Mouse (Mus musculus) liver, embryonic 12.5 days (tissue): ENCODE measurements around the gene Wiz. TPM values are rescaled to one million over a fixed set of nuclear protein-coding genes. Genes with fewer than 3 reads are reported as not detected.

Experiments used
- ATAC-seq: fragments of 200-750 bp; cut with Nextera tagmentation; 2 replicates; pipeline ENCODE4 v1.8.0; 2017; ENCODE audit warnings: moderate number of reproducible peaks, mild to moderate bottlenecking, moderate library complexity
- H3K27ac ChIP-seq: fragments of 300-500 bp; sonication (generic); 2 replicates; pipeline ENCODE4 v1.5.1; 2016; ENCODE audit warnings: mild to moderate bottlenecking
- H3K27me3 ChIP-seq: fragments of 300-500 bp; sonication (generic); replicated peaks from 2 replicates; pipeline ENCODE4 v1.6.1; 2016; ENCODE audit warnings: mild to moderate bottlenecking, moderate library complexity
- H3K36me3 ChIP-seq: fragments of 300-500 bp; sonication (generic); 2 replicates; pipeline ENCODE4 v1.6.1; 2016; ENCODE audit warnings: mild to moderate bottlenecking, moderate library complexity
- H3K4me1 ChIP-seq: fragments of 300-500 bp; sonication (generic); 2 replicates; pipeline ENCODE4 v1.6.1; 2016
- H3K4me2 ChIP-seq: fragments of 300-500 bp; sonication (generic); 2 replicates; pipeline ENCODE4 v1.6.1; 2016; ENCODE audit warnings: mild to moderate bottlenecking, moderate library complexity
- H3K4me3 ChIP-seq: fragments of 300-500 bp; sonication (generic); 2 replicates; pipeline ENCODE4 v1.5.1; 2016; ENCODE audit warnings: mild to moderate bottlenecking, moderate library complexity
- H3K9ac ChIP-seq: fragments of 300-500 bp; sonication (generic); 2 replicates; pipeline ENCODE4 v1.6.1; 2016; ENCODE audit warnings: mild to moderate bottlenecking, moderate library complexity
- H3K9me3 ChIP-seq: fragments of 300-500 bp; sonication (generic); replicated peaks from 2 replicates; pipeline ENCODE4 v1.6.1; 2016; ENCODE audit warnings: mild to moderate bottlenecking, moderate library complexity
- WGBS: fragments of 180-500 bp; shearing (Covaris S2); methylation state at CpG from one replicate; pipeline ENCODE4 v1.1.7; 2016; ENCODE audit not compliant: insufficient replicate concordance; 5-methylcytosine and 5-hydroxymethylcytosine counted together
- polyA plus RNA-seq: library from polyadenylated mRNA; unstranded; fragments of >200 nt; fragmentation: Nextera tagmentation; extraction: Ambion mirVana; gene quantifications from 2 replicates; pipeline ENCODE4 v1.2.1, GENCODE M21; 2016

Gene Wiz
- 13.3 and 14.8 TPM in 2 replicates for polyA plus RNA-seq

DNA sequence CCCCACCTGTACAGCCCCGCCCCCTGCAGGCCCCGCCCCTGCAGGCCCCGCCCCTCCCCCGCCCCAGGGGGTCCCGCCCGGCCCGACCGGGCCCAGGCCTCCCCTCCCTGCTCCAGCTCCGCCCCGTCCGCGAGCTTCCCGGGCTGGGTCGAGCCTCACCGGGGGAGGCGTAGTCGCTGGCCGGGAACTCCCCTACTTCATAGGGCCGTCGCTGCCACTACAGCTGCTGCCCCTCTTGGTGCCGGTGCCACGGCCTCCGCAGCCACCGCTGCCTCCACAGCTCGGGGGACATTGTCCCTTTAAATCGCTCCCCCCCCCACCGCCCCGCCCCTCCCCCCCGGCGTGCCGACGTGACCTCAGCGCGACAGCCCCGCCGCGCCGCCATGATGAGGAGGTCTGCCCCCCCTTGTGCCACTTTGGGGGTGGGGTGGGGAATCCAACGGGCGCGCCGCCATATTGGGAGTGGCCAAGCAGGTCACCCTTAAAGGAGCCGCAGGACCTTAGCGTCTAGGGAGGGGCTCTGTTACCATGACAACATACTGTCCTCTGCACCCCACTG lies at the start of gene Wiz:
Gene Wiz, minus strand, starts transcription at position 339 of the 559 bp plus-strand sequence.
- Histone ChIP-seq H3K4me3 (peak within 1 kb of the TSS; percentile 78), H3K36me3 (peaks cover 10% of the 10 kb centered on the region; the same call in 1 of the 2 replicates), H3K4me1 (peaks cover 31% of the 10 kb centered on the region), H3K9ac (peak within 1 kb of the TSS; percentile 79), H3K9me3 (no peaks in the 10 kb centered on the region), H3K4me2 (peak within 1 kb of the TSS; percentile 100), H3K27ac (peak within 1 kb of the TSS; percentile 84), H3K27me3 (peaks cover 31% of the 10 kb centered on the region)
- ATAC-seq = peak; percentile 85
- under 1% methylated on average over 28 of the region's 44 CpGs for WGBS

DNA sequence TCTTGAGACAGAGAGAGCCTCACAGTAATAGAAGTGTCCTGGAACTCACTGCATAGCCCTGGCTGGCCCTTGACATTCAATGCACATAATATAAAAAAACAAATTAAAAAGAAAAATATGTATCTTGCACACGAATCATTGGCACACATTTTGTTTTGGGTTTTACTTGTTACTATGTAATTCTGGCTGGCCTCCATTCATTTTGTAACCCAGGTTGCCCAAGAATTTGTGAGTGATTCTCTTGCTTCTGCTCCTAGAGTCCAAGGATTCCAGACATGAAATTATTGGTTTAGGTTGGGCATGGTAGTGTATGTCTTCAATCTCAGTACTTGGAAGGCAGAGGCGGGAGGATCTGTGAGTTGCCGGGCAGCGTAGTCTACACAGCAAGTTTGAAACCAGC lies 47.9 kb upstream of the Wiz start:
- no peaks in the 10 kb centered on the region for H3K36me3 ChIP-seq
- no peaks in the 10 kb centered on the region for H3K4me1 ChIP-seq
- WGBS = 76% methylated on average over 4 of the region's 4 CpGs
- peaks cover 11% of the 10 kb centered on the region for H3K27me3 ChIP-seq
- H3K9ac ChIP-seq = no peak overlapping the region
- no peak for ATAC-seq
- H3K4me3 ChIP-seq = no peak overlapping the region
- H3K27ac ChIP-seq = no peak overlapping the region
- no peak overlapping the region for H3K4me2 ChIP-seq
- no peaks in the 10 kb centered on the region for H3K9me3 ChIP-seq

DNA sequence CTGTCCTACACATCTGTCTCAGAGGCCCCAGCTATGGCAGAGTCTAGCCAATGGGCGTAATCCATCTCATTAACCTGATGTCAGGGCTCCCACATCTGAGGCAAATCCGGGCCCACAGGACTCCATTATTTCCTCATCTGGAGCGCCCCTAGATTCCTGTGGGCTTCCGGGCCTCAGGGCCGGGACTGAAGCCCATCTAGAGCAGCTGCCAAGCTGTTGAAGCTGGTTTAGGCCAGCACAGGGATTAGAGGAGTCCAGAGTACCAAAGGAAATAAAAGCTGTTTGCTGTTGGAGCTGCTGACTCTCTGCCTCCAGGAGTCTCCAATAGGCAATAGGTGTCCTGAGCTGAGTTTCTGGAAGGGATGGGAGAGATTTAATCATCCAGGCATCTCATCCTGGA lies 45.9 kb upstream of the Wiz start:
- H3K27me3 ChIP-seq = peaks cover 9% of the 10 kb centered on the region; the same call in 1 of the 2 replicates
- H3K4me2 ChIP-seq = no peak overlapping the region
- H3K4me3 ChIP-seq = no peak overlapping the region
- 62% methylated on average over 5 of the region's 5 CpGs for WGBS
- ATAC-seq = no peak
- no peak overlapping the region for H3K9ac ChIP-seq
- H3K4me1 ChIP-seq = no peaks in the 10 kb centered on the region
- no peaks in the 10 kb centered on the region for H3K9me3 ChIP-seq
- no peak overlapping the region for H3K27ac ChIP-seq
- H3K36me3 ChIP-seq = no peaks in the 10 kb centered on the region

DNA sequence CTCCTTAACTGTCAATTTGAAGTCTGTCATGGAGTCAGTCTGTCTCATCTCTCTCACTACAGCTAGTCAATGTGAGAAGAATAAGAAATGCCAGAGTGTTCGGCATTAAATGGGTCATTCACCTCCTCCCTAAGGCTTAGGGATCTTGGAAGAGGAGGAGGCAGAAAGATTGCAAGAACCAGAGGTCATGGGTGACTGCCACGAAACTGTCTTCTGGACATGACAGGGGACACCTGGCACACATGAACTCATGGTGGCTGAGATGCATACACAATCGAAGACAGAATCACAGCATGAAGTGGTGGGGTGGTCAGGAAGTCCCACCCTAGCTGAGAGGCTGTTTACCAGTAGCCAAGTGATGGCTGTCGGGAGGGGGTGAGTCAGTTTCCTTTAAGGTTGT lies 45.1 kb upstream of the Wiz start:
- H3K4me3 ChIP-seq = no peak overlapping the region
- no peak overlapping the region for H3K4me2 ChIP-seq
- no peak overlapping the region for H3K27ac ChIP-seq
- no peak overlapping the region for H3K9ac ChIP-seq
- no peak for ATAC-seq
- H3K4me1 ChIP-seq = no peaks in the 10 kb centered on the region
- 49% methylated on average over 4 of the region's 4 CpGs for WGBS
- H3K36me3 ChIP-seq = no peaks in the 10 kb centered on the region
- H3K27me3 ChIP-seq = peaks cover 5% of the 10 kb centered on the region; the same call in 1 of the 2 replicates
- no peaks in the 10 kb centered on the region for H3K9me3 ChIP-seq

DNA sequence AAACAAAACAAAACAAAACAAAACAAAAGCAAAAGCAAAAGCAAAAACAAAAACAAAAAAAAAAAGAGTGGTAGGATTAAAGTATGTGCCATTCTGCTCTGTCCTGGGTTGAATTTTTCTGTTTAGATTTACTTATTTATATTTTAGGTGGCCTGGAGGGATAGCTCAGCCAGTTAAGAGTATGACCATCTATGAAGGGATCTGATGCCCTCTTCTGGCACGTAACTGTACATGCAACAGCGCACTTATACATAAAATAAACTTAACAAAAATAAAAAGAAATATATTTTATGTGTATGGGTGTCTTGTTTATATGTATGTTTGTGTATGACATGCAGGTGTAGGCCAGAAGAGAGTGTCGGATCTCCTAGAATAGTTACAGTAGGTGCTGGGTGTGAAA lies 42.7 kb upstream of the Wiz start:
- no peaks in the 10 kb centered on the region for H3K4me1 ChIP-seq
- ATAC-seq = no peak
- H3K27me3 ChIP-seq = 0 out of 2 replicates have a peak, but pooled peaks cover 2% of the 10 kb centered on the region
- H3K4me3 ChIP-seq = no peak overlapping the region
- 36% methylated on average over 3 of the region's 3 CpGs for WGBS
- H3K9me3 ChIP-seq = no peaks in the 10 kb centered on the region
- no peak overlapping the region for H3K9ac ChIP-seq
- H3K27ac ChIP-seq = no peak overlapping the region
- no peaks in the 10 kb centered on the region for H3K36me3 ChIP-seq
- H3K4me2 ChIP-seq = no peak overlapping the region

DNA sequence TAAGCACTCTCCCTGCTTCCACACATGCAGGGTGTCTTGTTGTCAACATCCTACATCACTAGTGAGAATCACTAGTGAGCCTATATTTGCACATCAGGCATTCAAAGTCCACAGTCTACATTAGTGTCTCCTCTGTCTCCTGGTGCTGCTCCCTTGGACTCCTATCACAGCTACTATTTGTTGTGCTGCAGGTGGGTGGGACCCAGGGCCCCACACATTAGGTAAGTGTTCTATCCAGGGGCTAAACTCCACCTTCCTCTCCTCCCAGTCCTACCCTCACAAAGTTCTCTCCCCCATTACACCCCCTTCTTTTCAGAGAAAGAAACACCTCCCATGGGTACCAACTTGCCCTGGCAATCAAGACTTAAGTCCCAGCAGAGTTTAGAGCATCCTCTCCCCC lies 37.4 kb upstream of the Wiz start:
- Histone ChIP-seq H3K4me3 (no peak overlapping the region), H3K4me2 (no peak overlapping the region), H3K4me1 (0 out of 2 replicates have a peak, but pooled peaks cover 12% of the 10 kb centered on the region), H3K27ac (no peak overlapping the region), H3K9me3 (no peaks in the 10 kb centered on the region), H3K27me3 (0 out of 2 replicates have a peak, but pooled peaks cover 5% of the 10 kb centered on the region), H3K36me3 (no peaks in the 10 kb centered on the region), H3K9ac (no peak overlapping the region)
- peak; percentile 58 for ATAC-seq

DNA sequence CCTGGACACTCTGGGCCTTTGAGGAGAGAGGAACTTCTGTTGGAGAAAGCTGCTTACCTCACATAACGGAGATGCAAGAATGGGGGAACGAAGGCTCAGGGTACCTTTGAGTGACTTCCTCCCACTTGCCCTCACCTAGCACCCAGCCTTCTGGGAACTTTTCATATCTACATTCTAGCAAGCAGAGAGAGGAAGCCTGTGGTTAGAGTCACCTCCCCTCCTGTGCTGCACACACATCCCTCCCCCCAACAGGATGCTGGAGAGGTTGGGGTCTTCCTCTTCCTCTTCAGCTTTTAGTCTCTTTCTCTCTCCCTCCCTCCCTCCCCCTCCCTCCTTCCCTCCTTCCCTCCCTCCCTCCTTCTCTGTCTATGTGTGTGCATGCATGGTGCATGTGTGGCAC lies 34.8 kb upstream of the Wiz start, which contains the start of gene Pglyrp2:
Gene Pglyrp2, minus strand, starts transcription at position 134 of the 400 bp plus-strand sequence.
- 13% methylated on average over 2 of the region's 2 CpGs for WGBS
- H3K9me3 ChIP-seq = no peaks in the 10 kb centered on the region
- H3K4me2 ChIP-seq = no peak within 1 kb of the TSS
- no peaks in the 10 kb centered on the region for H3K36me3 ChIP-seq
- no peak for ATAC-seq
- no peak within 1 kb of the TSS for H3K27ac ChIP-seq
- H3K27me3 ChIP-seq = 0 out of 2 replicates have a peak, but pooled peaks cover 5% of the 10 kb centered on the region
- H3K4me1 ChIP-seq = peaks cover 12% of the 10 kb centered on the region; the same call in 1 of the 2 replicates
- H3K4me3 ChIP-seq = no peak within 1 kb of the TSS
- H3K9ac ChIP-seq = no peak within 1 kb of the TSS

DNA sequence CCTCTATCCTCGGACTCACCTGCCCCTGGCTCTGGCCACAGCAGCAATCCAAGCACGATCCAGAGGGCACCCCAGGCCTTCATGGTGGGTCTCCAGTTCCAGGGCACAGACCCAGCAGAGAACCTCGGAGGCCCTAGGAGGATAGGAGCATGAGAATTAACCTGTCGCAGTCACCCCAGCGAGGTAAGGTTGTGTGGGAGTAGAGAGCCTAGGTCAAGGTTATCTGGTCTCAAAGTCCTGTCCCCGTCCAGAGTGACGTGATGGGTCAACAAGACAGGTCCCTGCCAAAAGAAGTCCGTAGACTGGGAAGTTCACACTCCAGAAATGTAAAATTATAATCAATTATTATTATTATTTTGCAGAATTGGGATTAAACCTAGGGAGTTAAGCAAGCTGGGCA lies 31.5 kb upstream of the Wiz start:
- WGBS = 60% methylated on average over 8 of the region's 8 CpGs
- no peak overlapping the region for H3K4me3 ChIP-seq
- 0 out of 2 replicates have a peak, but pooled peaks have one; percentile 13 for ATAC-seq
- H3K27me3 ChIP-seq = peaks cover 12% of the 10 kb centered on the region
- H3K4me1 ChIP-seq = peaks cover 13% of the 10 kb centered on the region; the same call in 1 of the 2 replicates
- no peak overlapping the region for H3K27ac ChIP-seq
- H3K36me3 ChIP-seq = no peaks in the 10 kb centered on the region
- no peak overlapping the region for H3K9ac ChIP-seq
- H3K4me2 ChIP-seq = no peak overlapping the region
- H3K9me3 ChIP-seq = no peaks in the 10 kb centered on the region

DNA sequence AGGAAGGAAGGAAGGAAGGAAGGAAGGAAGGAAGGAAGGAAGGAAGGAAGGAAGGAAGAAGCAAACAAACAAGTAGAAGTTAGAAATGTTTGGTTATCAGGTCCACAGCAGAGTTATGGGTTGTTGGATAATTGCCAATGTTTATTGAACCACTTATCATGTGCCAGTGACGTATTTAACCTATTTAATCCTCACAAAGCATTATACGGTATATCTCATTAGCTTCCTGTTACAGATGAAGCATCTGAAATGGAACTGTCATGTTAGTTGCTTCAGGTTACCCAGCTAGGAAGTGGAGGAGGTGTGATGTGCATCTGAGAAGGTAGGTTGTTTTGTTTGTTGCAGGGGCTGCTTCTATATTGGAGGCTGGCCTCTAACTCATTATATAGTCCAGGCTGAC lies 30.8 kb upstream of the Wiz start:
- peaks cover 19% of the 10 kb centered on the region; the same call in 1 of the 2 replicates for H3K4me1 ChIP-seq
- ATAC-seq = no peak
- no peaks in the 10 kb centered on the region for H3K9me3 ChIP-seq
- no peak overlapping the region for H3K27ac ChIP-seq
- WGBS = 65% methylated on average over 2 of the region's 2 CpGs
- no peaks in the 10 kb centered on the region for H3K36me3 ChIP-seq
- peaks cover 18% of the 10 kb centered on the region for H3K27me3 ChIP-seq
- H3K4me2 ChIP-seq = no peak overlapping the region
- H3K9ac ChIP-seq = no peak overlapping the region
- H3K4me3 ChIP-seq = no peak overlapping the region

DNA sequence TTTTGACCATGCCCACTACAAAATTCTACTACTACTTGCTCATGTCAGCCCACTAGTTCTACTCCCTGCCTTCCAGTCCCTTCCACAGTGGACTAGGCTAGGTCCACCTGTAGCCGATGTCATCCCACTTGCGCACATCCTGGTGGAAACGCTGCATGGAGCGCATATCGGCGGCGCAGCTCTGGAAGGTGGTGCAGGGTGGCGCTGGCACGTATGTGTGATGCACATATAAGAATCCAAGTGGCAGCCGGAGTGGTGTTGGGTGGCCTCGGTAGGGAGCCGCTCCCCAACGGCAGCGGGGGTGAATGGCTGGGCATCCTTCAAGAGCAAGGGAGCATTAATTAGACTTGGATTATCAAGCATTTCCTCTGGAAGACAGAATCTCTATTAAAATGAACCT lies 27.5 kb upstream of the Wiz start:
- no peak overlapping the region for H3K27ac ChIP-seq
- H3K27me3 ChIP-seq = peaks cover 18% of the 10 kb centered on the region
- H3K9ac ChIP-seq = no peak overlapping the region
- H3K4me3 ChIP-seq = no peak overlapping the region
- no peak overlapping the region for H3K4me2 ChIP-seq
- peaks cover 7% of the 10 kb centered on the region; the same call in 1 of the 2 replicates for H3K4me1 ChIP-seq
- H3K9me3 ChIP-seq = no peaks in the 10 kb centered on the region
- H3K36me3 ChIP-seq = no peaks in the 10 kb centered on the region
- WGBS = 87% methylated on average over 14 of the region's 14 CpGs
- no peak for ATAC-seq

DNA sequence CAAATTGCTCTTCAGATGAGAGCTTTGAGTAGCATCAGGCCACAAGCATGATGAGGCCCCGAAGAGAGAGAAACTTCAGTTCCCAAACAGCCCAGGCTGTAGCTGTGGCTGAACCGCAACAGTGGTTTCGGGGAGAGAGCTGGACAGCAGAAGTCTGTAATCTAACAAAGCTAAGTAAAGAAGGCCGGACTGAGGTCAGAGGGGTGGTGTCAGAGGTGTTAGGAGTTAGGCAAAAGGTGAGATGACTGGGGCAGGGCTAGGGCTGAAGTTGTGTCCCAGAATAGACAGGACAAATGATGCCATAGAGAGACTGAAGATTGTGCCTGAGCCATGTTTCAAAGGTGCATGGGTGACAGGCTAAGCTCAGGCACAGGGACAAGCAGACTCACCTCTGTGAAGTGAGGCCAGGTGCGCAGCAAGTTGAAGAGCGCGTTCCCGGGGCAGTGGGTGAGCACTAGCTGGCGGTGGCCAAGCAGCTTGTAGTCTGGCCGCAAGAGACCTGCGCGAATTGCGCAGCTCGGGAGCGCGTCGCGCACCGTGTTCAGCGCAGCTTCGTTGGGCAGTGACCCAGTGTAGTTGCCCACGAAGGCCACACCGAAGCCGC lies 26.3 kb upstream of the Wiz start:
- H3K4me1 ChIP-seq = peaks cover 7% of the 10 kb centered on the region; the same call in 1 of the 2 replicates
- WGBS = 56% methylated on average over 24 of the region's 24 CpGs
- no peak overlapping the region for H3K9ac ChIP-seq
- H3K36me3 ChIP-seq = no peaks in the 10 kb centered on the region
- H3K9me3 ChIP-seq = no peaks in the 10 kb centered on the region
- no peak overlapping the region for H3K4me3 ChIP-seq
- peaks cover 18% of the 10 kb centered on the region for H3K27me3 ChIP-seq
- no peak for ATAC-seq
- 0 out of 2 replicates have a peak overlapping the region, but pooled peaks have one; percentile 18 for H3K4me2 ChIP-seq
- no peak overlapping the region for H3K27ac ChIP-seq

DNA sequence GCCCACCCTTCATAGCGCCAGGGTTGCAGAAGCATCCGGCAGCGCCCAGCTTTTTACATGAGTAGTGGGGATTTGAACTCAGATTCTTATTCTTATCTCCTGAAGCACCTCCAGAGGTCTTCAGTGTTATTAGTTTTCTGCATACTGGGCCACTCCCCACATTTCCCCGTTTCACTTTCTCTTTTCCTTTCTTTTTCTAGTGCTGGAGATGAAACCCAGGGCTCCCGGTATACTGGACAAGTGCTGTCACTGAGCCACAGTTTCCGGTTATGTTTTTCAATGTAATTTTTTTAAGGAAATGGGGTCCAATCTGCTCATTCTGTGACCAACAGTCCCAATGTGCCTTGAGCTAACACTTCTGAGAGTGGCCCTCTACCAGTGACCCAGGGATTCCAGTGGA lies 22.7 kb upstream of the Wiz start:
- no peak overlapping the region for H3K4me2 ChIP-seq
- H3K36me3 ChIP-seq = no peaks in the 10 kb centered on the region
- WGBS = 78% methylated on average over 6 of the region's 6 CpGs
- 0 out of 2 replicates have a peak, but pooled peaks cover 7% of the 10 kb centered on the region for H3K4me1 ChIP-seq
- H3K9ac ChIP-seq = no peak overlapping the region
- ATAC-seq = no peak
- H3K27ac ChIP-seq = no peak overlapping the region
- H3K4me3 ChIP-seq = no peak overlapping the region
- H3K27me3 ChIP-seq = peaks cover 17% of the 10 kb centered on the region
- H3K9me3 ChIP-seq = no peaks in the 10 kb centered on the region
